Mouse (Mus musculus) liver, adult (tissue): ENCODE results near the gene Xlr5c.
"Not testable (repeated sequence)": the region's sequence is repeated elsewhere in the genome, so short reads cannot be mapped to it uniquely, and the experiment has no call there.

Experiments used
- GATA4 ChIP-seq: IDR thresholded peaks from 2 replicates; pipeline ENCODE4 v1.6.1; 2014; ENCODE audit warnings: mild to moderate bottlenecking, low read length; ENCODE audit not compliant: insufficient replicate concordance

The Xlr5c gene

GRCm38 (mm10) chrX:73292876-73293275, at the start of gene Xlr5c, which contains the start of gene Xlr5a:
Gene Xlr5c (minus strand): TSS chrX:73292976.
Gene Xlr5a (minus strand): TSS chrX:73292976.
- not testable (repeated sequence) for TF ChIP-seq GATA4

GRCm38 (mm10) chrX:73342483-73342895, 49.7 kb upstream of the Xlr5c start, which contains the start of gene Zfp275:
Gene Zfp275 (plus strand): TSS chrX:73342621.
- no peak for TF ChIP-seq GATA4

- TF ChIP-seq GATA4 = no peak
These were observed 49.3 kb upstream of the Xlr5c start for GRCm38 (mm10) chrX:73342068-73342467.

- TF ChIP-seq GATA4 = no peak
These were observed 48.7 kb upstream of the Xlr5c start for GRCm38 (mm10) chrX:73341473-73341872.

- TF ChIP-seq GATA4 = no peak
These were observed 44.0 kb upstream of the Xlr5c start, which contains the start of gene Gm45015 for GRCm38 (mm10) chrX:73336740-73337139. Gene Gm45015 (minus strand): TSS chrX:73336840.

GRCm38 (mm10) chrX:73333548-73333947, 40.8 kb upstream of the Xlr5c start:
- TF ChIP-seq GATA4 = no peak

GRCm38 (mm10) chrX:73327215-73327614, 34.4 kb upstream of the Xlr5c start:
- no peak for TF ChIP-seq GATA4

- TF ChIP-seq GATA4 = no peak
These were observed 28.3 kb upstream of the Xlr5c start for GRCm38 (mm10) chrX:73321029-73321428.

- TF ChIP-seq GATA4 = no peak
These were observed 19.7 kb upstream of the Xlr5c start for GRCm38 (mm10) chrX:73312522-73312921.

GRCm38 (mm10) chrX:73265270-73265669, 27.5 kb downstream of the Xlr5c start, which contains the start of gene Xlr3c:
Gene Xlr3c (minus strand): TSS chrX:73265390.
- not testable (repeated sequence) for TF ChIP-seq GATA4

- TF ChIP-seq GATA4 = not testable (repeated sequence)
These were observed 49.9 kb downstream of the Xlr5c start, which contains the start of gene Xlr4c for GRCm38 (mm10) chrX:73242821-73243325. Gene Xlr4c (minus strand): TSS chrX:73243130.
